In the genomic region with DNA sequence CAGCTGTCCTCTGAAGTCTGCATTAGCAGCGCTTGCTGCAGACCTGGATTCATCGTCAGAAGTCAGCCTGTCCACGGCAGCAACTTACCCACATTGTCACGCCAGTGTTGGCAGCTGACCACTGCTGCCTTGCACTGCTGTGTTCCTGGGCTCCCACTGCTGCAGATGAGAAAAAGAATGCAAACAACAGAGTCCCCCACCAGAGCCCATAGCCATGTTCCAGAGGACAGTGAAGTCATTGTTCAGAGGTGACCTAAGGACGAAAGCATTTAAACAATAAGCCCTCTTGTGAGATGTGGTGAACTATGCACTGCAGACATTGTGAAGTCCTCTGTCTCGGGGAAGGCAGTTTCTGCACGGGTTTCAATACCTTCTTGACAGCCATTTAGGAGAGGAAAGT, we compare ENCODE assay signal across 8 mouse cellular contexts.
DNase-seq lines count a peak whose midpoint lies in the region; ATAC-seq lines count a peak whose summit lies in the region.

No protein-coding gene starts in this region.

- no peaks in the 10 kb centered on the region for H3K27me3 ChIP-seq in embryonic facial prominence, embryonic 10.5 days (replicated peaks; ENCODE audit: low read depth, poor library complexity, severe bottlenecking)
- no peaks in the 10 kb centered on the region for H3K27me3 ChIP-seq in hindbrain, embryonic 14.5 days (ENCODE audit: control insufficient read depth, insufficient read depth, low read length)
- H3K27me3 ChIP-seq in midbrain, embryonic 13.5 days: no peaks in the 10 kb centered on the region

- H3K9ac ChIP-seq in hindbrain, embryonic 14.5 days: peak overlapping the region; percentile 26; the same call in 1 of the 2 replicates
- H3K9ac ChIP-seq in midbrain, embryonic 13.5 days (replicated peaks): peak overlapping the region; percentile 37; the same call in 1 of the 2 replicates

- H3K4me3 ChIP-seq in embryonic facial prominence, embryonic 10.5 days: no peak overlapping the region
- H3K4me3 ChIP-seq in hindbrain, embryonic 14.5 days (replicated peaks; ENCODE audit: low read length): no peak overlapping the region
- H3K4me3 ChIP-seq in midbrain, embryonic 13.5 days (replicated peaks): no peak overlapping the region

- peak overlapping the region; percentile 35 for H3K4me2 ChIP-seq in hindbrain, embryonic 14.5 days (replicated peaks)
- H3K4me2 ChIP-seq in midbrain, embryonic 13.5 days (replicated peaks): peak overlapping the region; percentile 30

- H3K27ac ChIP-seq in embryonic facial prominence, embryonic 10.5 days (replicated peaks): peak overlapping the region; percentile 75
- peak overlapping the region; percentile 75 for H3K27ac ChIP-seq in hindbrain, embryonic 14.5 days
- H3K27ac ChIP-seq in midbrain, embryonic 13.5 days: peak overlapping the region; percentile 66

- no peaks in the 10 kb centered on the region for H3K36me3 ChIP-seq in embryonic facial prominence, embryonic 10.5 days (replicated peaks)
- H3K36me3 ChIP-seq in hindbrain, embryonic 14.5 days (replicated peaks; ENCODE audit: control insufficient read depth, insufficient read depth): no peaks in the 10 kb centered on the region
- H3K36me3 ChIP-seq in midbrain, embryonic 13.5 days: no peaks in the 10 kb centered on the region

- 16% methylated on average over 7 of the region's 7 CpGs for WGBS in embryonic facial prominence, embryonic 10.5 days
- WGBS in hindbrain, embryonic 14.5 days: 9% methylated on average over 7 of the region's 7 CpGs
- 9% methylated on average over 7 of the region's 7 CpGs for WGBS in midbrain, embryonic 13.5 days

- no peaks in the 10 kb centered on the region for H3K9me3 ChIP-seq in embryonic facial prominence, embryonic 10.5 days
- no peaks in the 10 kb centered on the region for H3K9me3 ChIP-seq in hindbrain, embryonic 14.5 days (ENCODE audit: control insufficient read depth, low read length)
- no peaks in the 10 kb centered on the region for H3K9me3 ChIP-seq in midbrain, embryonic 13.5 days

- peak; percentile 61 for DNase-seq in layer of hippocampus, adult 11-12 months (ENCODE audit: low spot score)
- DNase-seq in layer of hippocampus, postnatal 25 days (ENCODE audit: extremely low spot score in 1 of 2, low spot score in 1 of 2): no peak
- DNase-seq in embryonic facial prominence, embryonic 10.5 days (ENCODE audit: low spot score): peak; percentile 39
- peak; percentile 53 for DNase-seq in hindbrain, embryonic 14.5 days (ENCODE audit: low spot score)
- no peak for DNase-seq in thymus, postnatal 14 days

- ATAC-seq in hindbrain, embryonic 14.5 days (ENCODE audit: low FRiP score): peak; percentile 11; the same call in 1 of the 2 replicates
- ATAC-seq in midbrain, embryonic 13.5 days: peak; percentile 63
- no peak for ATAC-seq in activated CD4-positive, CD25-positive, alpha-beta regulatory T cell, adult 4 months
- no peak for ATAC-seq in monocyte, adult 5-6 weeks (replicated peaks; ENCODE audit: insufficient number of reproducible peaks, low FRiP score, low TSS enrichment, poor library complexity, severe bottlenecking)

- H3K4me1 ChIP-seq in embryonic facial prominence, embryonic 10.5 days: peaks cover 58% of the 10 kb centered on the region
- peaks cover 74% of the 10 kb centered on the region for H3K4me1 ChIP-seq in hindbrain, embryonic 14.5 days (replicated peaks; ENCODE audit: control insufficient read depth, insufficient read depth, low read length)
- H3K4me1 ChIP-seq in midbrain, embryonic 13.5 days (replicated peaks): peaks cover 77% of the 10 kb centered on the region

Comparison
In these comparisons a context has a peak if more than half of its experiments do, and no peak if none do; other contexts are left out.
1. DNase-seq: peak in layer of hippocampus, adult 11-12 months (single experiment), embryonic facial prominence, embryonic 10.5 days (single experiment) and hindbrain, embryonic 14.5 days (single experiment); none in layer of hippocampus, postnatal 25 days (0 of 2) and thymus, postnatal 14 days (single experiment).
2. ATAC-seq: peak in hindbrain, embryonic 14.5 days (single experiment) and midbrain, embryonic 13.5 days (single experiment); none in activated CD4-positive, CD25-positive, alpha-beta regulatory T cell, adult 4 months (single experiment) and monocyte, adult 5-6 weeks (single experiment).
3. Peak in every context shown above with its lines, with median percentiles within 50 percentile points of each other: H3K27ac ChIP-seq.